Mouse (Mus musculus): ENCODE data around the gene Cd101.

- no peak for TF ChIP-seq HCFC1 (IDR thresholded peaks at IDR 0.05; ENCODE audit: borderline replicate concordance, insufficient read depth, low read length)
- TF ChIP-seq CHD2 (IDR thresholded peaks at IDR 0.05; ENCODE audit: low read depth, low read length) = no peak
- TF ChIP-seq ZC3H11A (IDR thresholded peaks at IDR 0.05; ENCODE audit: borderline replicate concordance, low read depth, low read length) = no peak
- TF ChIP-seq MAFK (IDR thresholded peaks at IDR 0.05; ENCODE audit: insufficient read depth, low read depth, low read length) = no peak
Observed at GRCm38 (mm10) chr3:101044686-101045085, 15.3 kb upstream of the Cd101 start.

All from ES-E14 (cell line).